Mouse (Mus musculus) bone marrow macrophage, adult 2 months (primary cell): ENCODE results near the gene Arsg.

Experiments
- CTCF ChIP-seq: IDR thresholded peaks from 2 replicates; pipeline ENCODE4 v1.5.1; 2012; ENCODE audit warnings: low read depth, mild to moderate bottlenecking, low read length, moderate library complexity
- POLR2A ChIP-seq: IDR thresholded peaks from 2 replicates; pipeline ENCODE4 v1.6.1; 2012; ENCODE audit warnings: mild to moderate bottlenecking, low read depth, low read length, borderline replicate concordance

DNA sequence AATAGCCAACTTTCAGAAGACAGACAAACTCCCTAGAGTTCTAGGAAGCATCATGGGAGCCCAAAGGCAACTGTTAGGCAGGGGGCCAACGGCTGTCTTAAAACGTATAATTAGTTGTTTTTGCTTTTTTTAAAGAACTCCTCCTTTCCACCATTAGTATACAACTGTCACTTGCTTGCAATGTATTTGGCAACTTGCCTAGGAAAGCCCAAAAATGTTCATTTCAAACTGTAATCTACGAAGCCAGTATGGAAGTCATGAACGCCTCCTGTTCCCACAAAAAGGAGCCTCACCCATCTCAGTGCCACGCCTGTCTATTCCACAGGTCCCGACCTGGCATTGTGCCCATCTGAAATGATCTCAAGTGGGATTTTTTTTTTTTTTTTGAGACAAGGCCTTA is 102.7 kb downstream of the Arsg start:
- no peak for TF ChIP-seq POLR2A
- no peak for TF ChIP-seq CTCF
